In the genomic region with DNA sequence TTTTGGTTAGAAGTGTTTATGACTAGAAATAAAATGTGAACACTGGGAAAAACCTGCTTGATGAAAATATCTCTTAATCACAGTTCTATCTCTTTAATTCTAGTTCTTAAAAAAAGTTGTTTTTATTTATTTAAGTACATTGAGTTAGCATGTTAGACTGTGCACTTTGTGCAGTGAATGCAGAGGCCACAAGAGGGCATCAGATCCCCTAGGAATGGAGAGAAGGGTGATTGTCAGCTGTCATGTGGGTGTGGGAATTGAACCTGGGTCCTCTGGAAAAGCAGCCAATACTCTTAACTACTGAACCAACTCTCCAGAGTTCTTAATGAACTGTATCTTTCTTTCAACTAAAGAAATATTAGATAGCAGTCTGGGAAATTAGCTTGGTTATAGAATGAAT, we compare ENCODE assay signal across 11 mouse cellular contexts. TPM values are rescaled to one million over a fixed set of nuclear protein-coding genes. Genes with fewer than 3 reads are reported as not detected.
DNase-seq lines count a peak whose midpoint lies in the region; TF ChIP-seq lines count a peak whose summit lies in the region.
"Had no signal": no experiment of that assay in that cellular context is flagged by ENCODE, and none has a peak within 500 bp of the region (broad histone marks: within the 10 kb centered on the region; RNA-seq: fewer than 3 reads in every experiment).

No protein-coding gene starts in this region.

- H3K4me1 ChIP-seq in lung, adult 2 months (ENCODE audit: control insufficient read depth, insufficient read depth, low read length), result peaks cover 15% of the 10 kb centered on the region
- H3K4me1 ChIP-seq in thymus, adult 2 months (replicated peaks; ENCODE audit: control insufficient read depth, insufficient read depth, low read length), result peaks cover 8% of the 10 kb centered on the region
- H3K4me1 ChIP-seq: embryonic facial prominence, embryonic 15.5 days; hindbrain, embryonic 15.5 days had no signal

- no peaks in the 10 kb centered on the region for H3K36me3 ChIP-seq in thymus, adult 2 months (ENCODE audit: control insufficient read depth, insufficient read depth, low read length)
- H3K36me3 ChIP-seq: embryonic facial prominence, embryonic 15.5 days; hindbrain, embryonic 15.5 days had no signal

- no peak overlapping the region for H3K27ac ChIP-seq in thymus, adult 2 months (ENCODE audit: control insufficient read depth, insufficient read depth, low read length)
- H3K27ac ChIP-seq: embryonic facial prominence, embryonic 15.5 days; hindbrain, embryonic 15.5 days; macrophage had no signal

- intact Hi-C loops in left cerebral cortex, postnatal 4 days (cut with DNase I), result no loop called here
- intact Hi-C loops in left cerebral cortex, postnatal 14 days (cut with DNase I), result no loop called here

- H3K4me3 ChIP-seq in lung, adult 2 months (replicated peaks; ENCODE audit: extremely low read depth, low read depth, low read length), result no peak overlapping the region
- H3K4me3 ChIP-seq in thymus, adult 2 months (ENCODE audit: control insufficient read depth, insufficient read depth, low read length), result no peak overlapping the region
- H3K4me3 ChIP-seq: embryonic facial prominence, embryonic 15.5 days; hindbrain, embryonic 15.5 days had no signal

- no peaks in the 10 kb centered on the region for H3K27me3 ChIP-seq in thymus, adult 2 months (ENCODE audit: control insufficient read depth, insufficient read depth, low read length)
- H3K27me3 ChIP-seq: embryonic facial prominence, embryonic 15.5 days; hindbrain, embryonic 15.5 days had no signal

- peak; percentile 4 for DNase-seq in left cerebral cortex, postnatal 4 days
- no peak for DNase-seq in left cerebral cortex, adult 8-10 months (ENCODE audit: low spot score in 2 of 2)
- peak; percentile 73 for DNase-seq in R1 (ENCODE audit: low read depth, low spot score)
- DNase-seq in lung, adult 2 months, result no peak
- peak; percentile 62 for DNase-seq in thymus, adult 2 months
- no peak for DNase-seq in layer of hippocampus, adult 18-20 months (ENCODE audit: low spot score in 2 of 2)
- no peak for DNase-seq in left cerebral cortex, postnatal 14 days (ENCODE audit: low spot score in 2 of 2)
- DNase-seq in gastrocnemius, postnatal 25 days, result no peak

- TF ChIP-seq CTCF in lung, adult 2 months (IDR thresholded peaks at IDR 0.05; ENCODE audit: insufficient read depth, low read length), result peak; percentile 39; the same call in 1 of the 2 replicates
- TF ChIP-seq CTCF in thymus, adult 2 months (IDR thresholded peaks at IDR 0.05; ENCODE audit: borderline replicate concordance, control insufficient read depth, extremely low read depth, insufficient read depth, low read length, poor library complexity), result no peak

- TF ChIP-seq POLR2A in lung, adult 2 months (IDR thresholded peaks at IDR 0.05; ENCODE audit: borderline replicate concordance, extremely low read depth, low read depth, low read length), result no peak
- no peak for TF ChIP-seq POLR2A in thymus, adult 2 months (IDR thresholded peaks at IDR 0.05; ENCODE audit: control insufficient read depth, extremely low read depth, insufficient read depth, low read length, poor library complexity)

RNA-seq across cellular contexts. Expression of gene Rap1a, which starts 29.6 kb away (rescaled TPM):
- total RNA-seq in left cerebral cortex, postnatal 4 days (2021), result 10 to 100 TPM; 73.0 to 84.9 TPM
- 10 to 100 TPM; 68.6 to 76.2 (median 74.4) TPM for total RNA-seq in left cerebral cortex, adult 8-10 months (2022)
- polyA plus RNA-seq in lung, adult 2 months (2012; rRNA removed), result 8.2 and 18.1 TPM in 2 replicates
- polyA plus RNA-seq in thymus, adult 2 months (2012; rRNA removed), result 11.8 and 14.4 TPM in 2 replicates
- total RNA-seq in layer of hippocampus, adult 18-20 months (2021), result 10 to 100 TPM; 80.5 to 96.2 TPM
- total RNA-seq in left cerebral cortex, postnatal 14 days (2021), result 10 to 100 TPM; 76.5 to 84.1 TPM
- total RNA-seq in gastrocnemius, postnatal 25 days (2021), result 10 to 100 TPM; 77.6 to 84.2 TPM

Comparison
In these comparisons a context has a peak if more than half of its experiments do, and no peak if none do; other contexts are left out.
1. DNase-seq: peak in left cerebral cortex, postnatal 4 days (single experiment), R1 (single experiment) and thymus, adult 2 months (single experiment); none in left cerebral cortex, adult 8-10 months (0 of 2), lung, adult 2 months (single experiment), layer of hippocampus, adult 18-20 months (0 of 2), left cerebral cortex, postnatal 14 days (0 of 2) and gastrocnemius, postnatal 25 days (single experiment).